Mouse (Mus musculus): ENCODE measurements around the gene Slc16a5. TPM values are rescaled to one million over a fixed set of nuclear protein-coding genes. Genes with fewer than 3 reads are reported as not detected.

The Slc16a5 gene
- polyA plus RNA-seq, 1 experiment from 2014 or later: 2.5 TPM

GRCm38 (mm10) chr11:115512407-115513183 is 50.3 kb downstream of the Slc16a5 start:
- Histone ChIP-seq H3K4me1 (replicated peaks; ENCODE audit: control insufficient read depth, insufficient read depth, low read length) (peaks cover 38% of the 10 kb centered on the region), H3K27me3 (replicated peaks; ENCODE audit: control insufficient read depth, insufficient read depth, low read length) (no peaks in the 10 kb centered on the region), H3K9me3 (ENCODE audit: control insufficient read depth, low read length) (no peaks in the 10 kb centered on the region), H3K4me2 (ENCODE audit: low read length) (peak overlapping the region; percentile 92), H3K4me3 (ENCODE audit: low read depth, low read length) (peak overlapping the region; percentile 96), H3K36me3 (ENCODE audit: control insufficient read depth, insufficient read depth, low read length) (no peaks in the 10 kb centered on the region), H3K27ac (ENCODE audit: low read depth) (peak overlapping the region; percentile 85), H3K9ac (ENCODE audit: low read length) (peak overlapping the region; percentile 98)
- ATAC-seq (replicated peaks; ENCODE audit: low FRiP score, low TSS enrichment, low read depth) (no peak), DNase-seq (ENCODE audit: low spot score) (peak; percentile 76)
- WGBS: 20% methylated on average over 8 of the region's 8 CpGs

- Histone ChIP-seq H3K36me3 (ENCODE audit: control insufficient read depth, insufficient read depth, low read length) (no peaks in the 10 kb centered on the region), H3K9ac (ENCODE audit: low read length) (peak overlapping the region; percentile 98), H3K27me3 (replicated peaks; ENCODE audit: control insufficient read depth, insufficient read depth, low read length) (no peaks in the 10 kb centered on the region), H3K9me3 (ENCODE audit: control insufficient read depth, low read length) (no peaks in the 10 kb centered on the region), H3K4me1 (replicated peaks; ENCODE audit: control insufficient read depth, insufficient read depth, low read length) (peaks cover 38% of the 10 kb centered on the region), H3K4me3 (ENCODE audit: low read depth, low read length) (peak overlapping the region; percentile 96), H3K27ac (ENCODE audit: low read depth) (peak overlapping the region; percentile 85), H3K4me2 (ENCODE audit: low read length) (peak overlapping the region; percentile 92)
- ATAC-seq (replicated peaks; ENCODE audit: low FRiP score, low TSS enrichment, low read depth) (peak; percentile 50), DNase-seq (ENCODE audit: low spot score) (peak; percentile 83)
- WGBS: under 1% methylated on average over 57 of the region's 57 CpGs
These were observed 51.3 kb downstream of the Slc16a5 start for GRCm38 (mm10) chr11:115513271-115514237.

GRCm38 (mm10) chr11:115514238-115514663 is 52.0 kb downstream of the Slc16a5 start, which contains the start of gene Jpt1:
Gene Jpt1 (minus strand): TSS chr11:115514387.
- peaks cover 35% of the 10 kb centered on the region for H3K4me1 ChIP-seq (replicated peaks; ENCODE audit: control insufficient read depth, insufficient read depth, low read length)
- DNase-seq (ENCODE audit: low spot score) (peak; percentile 98), ATAC-seq (replicated peaks; ENCODE audit: low FRiP score, low TSS enrichment, low read depth) (peak; percentile 95)
- 0% methylated on average over 24 of the region's 24 CpGs for WGBS
- peak within 1 kb of the TSS; percentile 92 for H3K4me2 ChIP-seq (ENCODE audit: low read length)
- H3K9ac ChIP-seq (ENCODE audit: low read length): peak within 1 kb of the TSS; percentile 98
- H3K27me3 ChIP-seq (replicated peaks; ENCODE audit: control insufficient read depth, insufficient read depth, low read length): no peaks in the 10 kb centered on the region
- H3K36me3 ChIP-seq (ENCODE audit: control insufficient read depth, insufficient read depth, low read length): no peaks in the 10 kb centered on the region
- peak within 1 kb of the TSS; percentile 85 for H3K27ac ChIP-seq (ENCODE audit: low read depth)
- H3K9me3 ChIP-seq (ENCODE audit: control insufficient read depth, low read length): no peaks in the 10 kb centered on the region
- peak within 1 kb of the TSS; percentile 96 for H3K4me3 ChIP-seq (ENCODE audit: low read depth, low read length)

GRCm38 (mm10) chr11:115515021-115515420 is 52.7 kb downstream of the Slc16a5 start:
- Histone ChIP-seq H3K4me3 (ENCODE audit: low read depth, low read length) (no peak overlapping the region), H3K4me2 (ENCODE audit: low read length) (peak overlapping the region; percentile 46), H3K27me3 (replicated peaks; ENCODE audit: control insufficient read depth, insufficient read depth, low read length) (no peaks in the 10 kb centered on the region), H3K9ac (ENCODE audit: low read length) (no peak overlapping the region), H3K27ac (ENCODE audit: low read depth) (no peak overlapping the region), H3K4me1 (replicated peaks; ENCODE audit: control insufficient read depth, insufficient read depth, low read length) (peaks cover 31% of the 10 kb centered on the region), H3K9me3 (ENCODE audit: control insufficient read depth, low read length) (no peaks in the 10 kb centered on the region), H3K36me3 (ENCODE audit: control insufficient read depth, insufficient read depth, low read length) (no peaks in the 10 kb centered on the region)
- 73% methylated on average over 6 of the region's 6 CpGs for WGBS
- ATAC-seq (replicated peaks; ENCODE audit: low FRiP score, low TSS enrichment, low read depth) (no peak), DNase-seq (ENCODE audit: low spot score) (no peak)

DNA sequence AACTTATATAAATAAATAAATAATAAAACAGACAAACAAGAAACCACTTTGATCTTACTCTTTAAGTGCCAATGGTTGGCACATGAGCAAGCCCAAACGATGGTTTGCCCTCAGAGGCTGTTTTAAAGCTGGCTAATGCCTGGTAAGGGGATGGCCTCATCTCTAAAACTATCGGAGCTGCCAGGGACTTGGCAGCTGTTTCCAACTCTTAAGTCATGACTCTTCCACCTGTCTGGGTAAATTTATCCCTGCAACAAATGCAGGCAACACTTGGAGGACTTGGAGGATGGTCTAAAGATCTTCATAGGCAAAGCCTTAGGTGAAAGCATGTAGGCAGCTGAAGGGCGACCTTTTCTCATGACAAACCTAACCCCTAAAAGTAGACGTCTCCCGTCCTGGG is 54.7 kb downstream of the Slc16a5 start:
- Histone ChIP-seq H3K4me1 (replicated peaks; ENCODE audit: control insufficient read depth, insufficient read depth, low read length) (peaks cover 12% of the 10 kb centered on the region), H3K9me3 (ENCODE audit: control insufficient read depth, low read length) (no peaks in the 10 kb centered on the region), H3K27ac (ENCODE audit: low read depth) (no peak overlapping the region), H3K27me3 (replicated peaks; ENCODE audit: control insufficient read depth, insufficient read depth, low read length) (no peaks in the 10 kb centered on the region), H3K36me3 (ENCODE audit: control insufficient read depth, insufficient read depth, low read length) (peaks cover 1% of the 10 kb centered on the region), H3K9ac (ENCODE audit: low read length) (no peak overlapping the region), H3K4me3 (ENCODE audit: low read depth, low read length) (no peak overlapping the region), H3K4me2 (ENCODE audit: low read length) (no peak overlapping the region)
- WGBS: 82% methylated on average over 5 of the region's 5 CpGs
- no peak for DNase-seq (ENCODE audit: low spot score)
- ATAC-seq (replicated peaks; ENCODE audit: low FRiP score, low TSS enrichment, low read depth): no peak

DNA sequence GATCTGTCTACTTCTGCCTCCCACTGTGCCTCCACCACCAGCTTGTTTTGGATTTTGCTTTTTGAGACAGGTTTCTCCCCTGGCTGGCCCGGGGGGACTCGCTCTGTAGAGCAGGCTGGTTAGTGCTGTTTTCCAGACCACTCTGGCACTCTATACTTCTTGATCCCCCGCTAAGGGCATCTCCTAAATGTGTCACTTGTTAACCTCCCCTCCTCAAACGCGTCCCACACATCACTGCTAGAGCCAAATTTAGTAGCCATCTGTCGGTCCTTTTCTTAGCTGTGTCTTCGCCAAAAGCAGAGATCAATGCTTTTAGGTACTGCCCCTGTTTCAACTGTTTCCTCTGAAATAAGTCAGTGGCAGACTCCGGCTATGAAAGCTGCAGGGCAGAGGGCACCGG is 56.4 kb downstream of the Slc16a5 start:
- Histone ChIP-seq H3K9ac (ENCODE audit: low read length) (no peak overlapping the region), H3K4me2 (ENCODE audit: low read length) (no peak overlapping the region), H3K4me1 (replicated peaks; ENCODE audit: control insufficient read depth, insufficient read depth, low read length) (no peaks in the 10 kb centered on the region), H3K9me3 (ENCODE audit: control insufficient read depth, low read length) (no peaks in the 10 kb centered on the region), H3K27ac (ENCODE audit: low read depth) (no peak overlapping the region), H3K27me3 (replicated peaks; ENCODE audit: control insufficient read depth, insufficient read depth, low read length) (no peaks in the 10 kb centered on the region), H3K36me3 (ENCODE audit: control insufficient read depth, insufficient read depth, low read length) (peaks cover 14% of the 10 kb centered on the region), H3K4me3 (ENCODE audit: low read depth, low read length) (no peak overlapping the region)
- DNase-seq (ENCODE audit: low spot score) (no peak), ATAC-seq (replicated peaks; ENCODE audit: low FRiP score, low TSS enrichment, low read depth) (no peak)
- WGBS: 60% methylated on average over 9 of the region's 9 CpGs

DNA sequence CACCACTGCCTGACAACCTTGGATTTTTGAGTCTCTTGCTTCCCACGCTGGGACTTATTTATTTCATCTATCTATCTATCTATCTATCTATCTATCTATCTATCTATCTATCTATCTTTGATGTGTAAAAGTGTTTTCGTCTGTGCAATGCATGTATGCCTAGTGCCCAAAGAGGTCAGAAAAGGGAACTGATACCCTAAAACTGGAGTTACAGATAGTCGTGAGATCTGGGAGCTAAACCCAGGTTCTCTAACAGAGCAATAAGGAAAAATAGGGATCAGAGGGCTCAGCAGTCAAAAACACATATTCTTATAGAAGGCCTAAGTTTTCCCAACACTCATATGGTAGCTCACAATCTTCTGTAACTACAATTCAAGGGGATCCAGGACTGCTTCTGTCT is 57.3 kb downstream of the Slc16a5 start:
- ATAC-seq (replicated peaks; ENCODE audit: low FRiP score, low TSS enrichment, low read depth) (no peak), DNase-seq (ENCODE audit: low spot score) (no peak)
- no peak overlapping the region for H3K9ac ChIP-seq (ENCODE audit: low read length)
- WGBS: 91% methylated on average over 3 of the region's 3 CpGs
- no peak overlapping the region for H3K4me3 ChIP-seq (ENCODE audit: low read depth, low read length)
- H3K27me3 ChIP-seq (replicated peaks; ENCODE audit: control insufficient read depth, insufficient read depth, low read length): no peaks in the 10 kb centered on the region
- no peak overlapping the region for H3K4me2 ChIP-seq (ENCODE audit: low read length)
- no peaks in the 10 kb centered on the region for H3K9me3 ChIP-seq (ENCODE audit: control insufficient read depth, low read length)
- H3K27ac ChIP-seq (ENCODE audit: low read depth): no peak overlapping the region
- peaks cover 23% of the 10 kb centered on the region for H3K36me3 ChIP-seq (ENCODE audit: control insufficient read depth, insufficient read depth, low read length)
- no peaks in the 10 kb centered on the region for H3K4me1 ChIP-seq (replicated peaks; ENCODE audit: control insufficient read depth, insufficient read depth, low read length)

DNA sequence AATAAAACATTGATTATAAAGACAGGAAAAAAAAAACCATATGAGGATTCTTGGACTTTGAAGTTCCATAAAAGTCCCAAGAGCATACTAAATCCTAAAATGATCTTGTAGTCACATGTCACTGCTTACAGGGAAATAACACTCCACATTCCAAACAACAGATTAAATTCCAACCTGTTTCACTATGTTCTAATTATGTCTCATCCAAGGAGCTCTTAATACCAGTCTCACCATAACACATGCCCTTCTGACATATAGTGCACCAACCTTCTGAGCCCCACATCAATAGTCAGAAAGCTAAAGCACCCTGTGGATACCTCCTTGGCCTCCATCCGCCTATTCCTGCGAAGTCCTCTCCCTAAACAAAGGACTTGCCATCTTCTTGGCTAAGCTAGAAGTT is 57.9 kb downstream of the Slc16a5 start:
- no peaks in the 10 kb centered on the region for H3K9me3 ChIP-seq (ENCODE audit: control insufficient read depth, low read length)
- no peak overlapping the region for H3K9ac ChIP-seq (ENCODE audit: low read length)
- H3K36me3 ChIP-seq (ENCODE audit: control insufficient read depth, insufficient read depth, low read length): peaks cover 29% of the 10 kb centered on the region
- H3K4me1 ChIP-seq (replicated peaks; ENCODE audit: control insufficient read depth, insufficient read depth, low read length): no peaks in the 10 kb centered on the region
- 85% methylated on average over 2 of the region's 2 CpGs for WGBS
- no peak overlapping the region for H3K27ac ChIP-seq (ENCODE audit: low read depth)
- no peak for ATAC-seq (replicated peaks; ENCODE audit: low FRiP score, low TSS enrichment, low read depth)
- no peak overlapping the region for H3K4me3 ChIP-seq (ENCODE audit: low read depth, low read length)
- no peaks in the 10 kb centered on the region for H3K27me3 ChIP-seq (replicated peaks; ENCODE audit: control insufficient read depth, insufficient read depth, low read length)
- DNase-seq (ENCODE audit: low spot score): no peak
- no peak overlapping the region for H3K4me2 ChIP-seq (ENCODE audit: low read length)

All from intestine, embryonic 14.5 days (tissue).